Mouse (Mus musculus) E14TG2a.4 (cell line): Measurements from ENCODE around the gene Trpv1.
A peak's percentile ranks its signal among the peaks of the same experiment; 100 is the strongest.

Experiments used
- H3K27me3 ChIP-seq: 2 replicates; pipeline ENCODE4 v1.6.1; 2014; ENCODE audit warnings: low read length, control low read depth; ENCODE audit not compliant: insufficient read depth
- H3K36me3 ChIP-seq: 2 replicates; pipeline ENCODE4 v1.6.1; 2014; ENCODE audit warnings: low read length, control low read depth; ENCODE audit not compliant: insufficient read depth
- H3K4me1 ChIP-seq: replicated peaks from 2 replicates; pipeline ENCODE4 v1.6.1; 2014; ENCODE audit warnings: low read depth, low read length, control low read depth
- H3K4me3 ChIP-seq: replicated peaks from 2 replicates; pipeline ENCODE4 v1.5.1; 2014; ENCODE audit warnings: mild to moderate bottlenecking, low read length
- H3K9me3 ChIP-seq: 2 replicates; pipeline ENCODE4 v1.6.1; 2014; ENCODE audit warnings: low read length, control low read depth
- CTCF ChIP-seq: conservative IDR thresholded peaks from 2 replicates; pipeline ENCODE4 v1.5.1; 2014; ENCODE audit warnings: low read length
- NANOG ChIP-seq: IDR thresholded peaks from 2 replicates; pipeline ENCODE4 v1.6.1; 2014; ENCODE audit warnings: borderline replicate concordance, low read length, mixed read lengths
- POU5F1 ChIP-seq: IDR thresholded peaks from 2 replicates; pipeline ENCODE4 v1.6.1; 2014; ENCODE audit warnings: low read length, borderline replicate concordance

Gene Trpv1

DNA sequence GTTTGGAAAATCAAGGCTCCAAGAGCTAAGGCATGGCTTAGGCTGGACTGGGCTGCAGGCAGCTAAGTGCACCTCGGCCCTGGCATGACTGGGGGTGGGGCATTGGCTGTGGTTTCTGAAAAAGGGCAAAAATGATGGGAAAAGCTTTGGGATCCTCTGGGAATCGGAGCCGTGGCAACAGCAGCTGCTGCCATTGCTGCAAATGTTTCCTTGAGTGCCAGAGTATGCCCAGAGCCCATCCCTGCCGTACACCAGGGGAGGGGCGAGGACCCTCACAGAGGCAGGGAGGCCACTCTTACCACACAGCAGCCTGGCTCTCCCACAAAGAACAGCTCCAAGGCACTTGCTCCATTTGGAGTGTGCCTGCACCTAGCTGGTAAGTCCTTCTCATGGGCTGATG, at the start of gene Trpv1:
Gene Trpv1 (plus strand): TSS at position 301 of the 400 bp plus-strand sequence.
- H3K4me3 ChIP-seq, result no peak within 1 kb of the TSS
- H3K4me1 ChIP-seq, result no peaks in the 10 kb centered on the region
- 0 out of 2 replicates have a peak, but pooled peaks cover 3% of the 10 kb centered on the region for H3K27me3 ChIP-seq
- no peaks in the 10 kb centered on the region for H3K36me3 ChIP-seq
- no peaks in the 10 kb centered on the region for H3K9me3 ChIP-seq
- TF ChIP-seq POU5F1, result no peak
- no peak for TF ChIP-seq CTCF
- no peak for TF ChIP-seq NANOG

DNA sequence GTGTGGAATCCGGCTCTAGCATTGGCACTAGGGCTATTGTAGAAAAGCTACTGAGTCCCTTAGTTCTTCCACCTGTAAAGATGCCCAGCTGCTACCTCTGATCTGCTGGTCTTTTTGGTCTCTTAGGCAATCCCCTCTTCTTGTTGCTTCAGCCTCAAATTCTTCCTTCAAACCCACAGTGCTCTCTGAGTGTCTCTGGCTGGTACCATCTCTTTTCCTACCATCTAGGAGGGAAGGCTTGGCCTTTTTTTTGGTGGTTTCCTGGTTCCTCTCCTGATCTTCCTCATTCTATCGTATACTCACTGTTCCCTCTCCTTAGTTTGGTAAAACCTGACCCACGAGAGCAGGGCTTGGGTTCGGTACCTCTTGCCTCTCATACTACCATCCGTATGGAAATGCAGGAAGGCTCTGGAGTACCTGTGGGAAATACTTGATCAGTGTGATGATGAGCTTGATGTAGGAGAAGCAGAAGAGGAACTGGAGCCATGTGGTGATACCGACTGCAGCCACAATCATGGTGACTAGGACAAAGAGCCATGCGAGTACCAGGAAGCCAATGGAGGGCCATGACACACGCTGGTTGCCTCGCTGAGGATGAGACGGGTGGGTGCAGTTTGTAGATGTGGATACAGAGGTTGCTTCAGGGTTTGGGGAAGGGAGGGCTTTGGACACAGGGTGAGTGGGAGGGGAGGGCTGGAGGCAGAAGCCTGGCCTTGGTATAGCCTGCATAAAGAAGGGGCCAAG, 48.0 kb upstream of the Trpv1 start:
- no peaks in the 10 kb centered on the region for H3K4me1 ChIP-seq
- TF ChIP-seq POU5F1 (no peak), CTCF (no peak), NANOG (no peak)
- no peak overlapping the region for H3K4me3 ChIP-seq
- H3K36me3 ChIP-seq, result peaks cover 77% of the 10 kb centered on the region
- H3K27me3 ChIP-seq, result no peaks in the 10 kb centered on the region
- no peaks in the 10 kb centered on the region for H3K9me3 ChIP-seq

DNA sequence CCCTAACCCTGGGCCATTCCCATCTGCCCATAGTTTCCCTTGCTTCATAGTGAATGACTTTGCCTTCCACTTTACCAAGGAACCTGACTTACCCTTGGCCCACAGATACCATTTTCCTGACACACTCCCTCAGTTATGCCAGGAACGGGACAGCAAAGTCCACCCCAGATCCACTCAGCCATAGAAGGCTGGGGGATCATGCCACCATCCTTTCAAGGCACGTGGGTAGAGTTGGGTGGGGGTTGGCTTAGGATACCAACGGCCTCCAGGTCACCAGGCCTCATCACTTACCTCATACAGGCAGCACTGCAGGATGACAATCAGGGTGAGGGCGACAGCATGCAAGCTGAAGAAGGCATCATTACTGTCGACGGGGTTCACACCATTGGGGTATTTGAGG, 46.9 kb upstream of the Trpv1 start:
- Histone ChIP-seq H3K4me3 (no peak overlapping the region), H3K9me3 (no peaks in the 10 kb centered on the region), H3K36me3 (peaks cover 85% of the 10 kb centered on the region), H3K27me3 (no peaks in the 10 kb centered on the region), H3K4me1 (no peaks in the 10 kb centered on the region)
- TF ChIP-seq NANOG, result no peak
- TF ChIP-seq POU5F1, result no peak
- no peak for TF ChIP-seq CTCF

DNA sequence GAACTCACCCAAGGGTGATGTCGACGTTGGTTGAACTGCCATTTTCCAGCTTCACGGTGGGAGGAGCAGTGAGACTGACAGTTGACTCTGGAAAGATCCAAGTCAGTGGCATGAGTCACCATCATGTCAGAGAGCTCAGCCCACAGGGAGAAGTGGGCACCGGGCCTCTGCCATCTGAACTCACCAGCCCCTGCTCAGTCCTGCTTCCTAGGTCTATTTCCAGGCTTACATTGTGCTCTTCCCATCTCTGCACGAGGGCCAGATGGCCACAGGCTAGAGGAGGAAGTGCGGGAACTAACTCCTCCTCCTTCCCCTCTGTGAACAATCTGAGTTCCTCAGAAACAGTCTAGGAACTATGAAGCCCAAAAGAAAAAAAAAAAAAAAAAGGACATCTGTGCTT, 41.0 kb upstream of the Trpv1 start:
- Histone ChIP-seq H3K4me3 (no peak overlapping the region), H3K27me3 (no peaks in the 10 kb centered on the region), H3K9me3 (no peaks in the 10 kb centered on the region), H3K4me1 (peaks cover 3% of the 10 kb centered on the region), H3K36me3 (peaks cover 61% of the 10 kb centered on the region)
- TF ChIP-seq CTCF (no peak), POU5F1 (no peak)

DNA sequence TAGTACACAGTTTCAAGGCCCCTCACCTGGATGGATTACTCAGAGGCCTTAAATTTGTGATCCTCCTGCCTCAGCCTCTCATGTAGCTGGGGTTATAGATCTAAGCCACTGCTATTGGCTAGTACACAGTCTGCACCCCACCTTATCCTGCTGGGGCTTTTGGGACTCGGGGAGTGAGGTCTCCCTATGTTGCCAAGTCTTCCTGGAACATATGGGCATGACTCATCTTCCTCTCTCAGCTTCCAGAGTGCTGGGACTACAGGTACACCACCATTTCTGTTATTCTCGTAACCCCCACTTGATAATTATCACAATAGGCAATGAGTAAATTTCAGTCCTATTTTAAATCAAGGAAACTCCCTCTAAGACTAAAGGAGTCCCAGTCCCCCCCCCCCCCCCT, 39.6 kb upstream of the Trpv1 start:
- Histone ChIP-seq H3K27me3 (no peaks in the 10 kb centered on the region), H3K9me3 (no peaks in the 10 kb centered on the region), H3K36me3 (peaks cover 47% of the 10 kb centered on the region), H3K4me1 (peaks cover 10% of the 10 kb centered on the region), H3K4me3 (no peak overlapping the region)
- TF ChIP-seq POU5F1, result no peak
- no peak for TF ChIP-seq NANOG
- TF ChIP-seq CTCF, result no peak

DNA sequence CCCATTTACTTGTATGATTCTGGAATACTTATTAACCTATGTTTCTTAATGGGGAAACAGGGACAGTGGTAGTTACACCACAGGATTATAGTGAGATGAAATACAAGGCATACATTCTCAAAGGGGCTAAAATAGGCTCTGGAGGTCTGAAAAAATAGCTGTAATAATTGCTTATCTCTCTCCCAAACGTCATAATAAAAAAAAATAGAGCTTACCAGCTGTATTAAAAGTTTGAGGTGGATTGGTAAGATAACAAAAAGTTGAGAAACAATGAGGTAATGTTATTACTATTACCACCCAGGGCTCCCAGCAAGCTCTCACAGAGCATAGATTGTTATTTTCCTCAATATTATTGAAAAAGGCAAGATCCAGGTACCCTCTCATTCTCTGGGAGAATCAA, 35.9 kb upstream of the Trpv1 start:
- peak overlapping the region; percentile 95 for H3K4me3 ChIP-seq
- H3K4me1 ChIP-seq, result peaks cover 17% of the 10 kb centered on the region
- H3K36me3 ChIP-seq, result peaks cover 13% of the 10 kb centered on the region; the same call in 1 of the 2 replicates
- H3K9me3 ChIP-seq, result no peaks in the 10 kb centered on the region
- H3K27me3 ChIP-seq, result no peaks in the 10 kb centered on the region
- no peak for TF ChIP-seq CTCF
- no peak for TF ChIP-seq POU5F1
- no peak for TF ChIP-seq NANOG

DNA sequence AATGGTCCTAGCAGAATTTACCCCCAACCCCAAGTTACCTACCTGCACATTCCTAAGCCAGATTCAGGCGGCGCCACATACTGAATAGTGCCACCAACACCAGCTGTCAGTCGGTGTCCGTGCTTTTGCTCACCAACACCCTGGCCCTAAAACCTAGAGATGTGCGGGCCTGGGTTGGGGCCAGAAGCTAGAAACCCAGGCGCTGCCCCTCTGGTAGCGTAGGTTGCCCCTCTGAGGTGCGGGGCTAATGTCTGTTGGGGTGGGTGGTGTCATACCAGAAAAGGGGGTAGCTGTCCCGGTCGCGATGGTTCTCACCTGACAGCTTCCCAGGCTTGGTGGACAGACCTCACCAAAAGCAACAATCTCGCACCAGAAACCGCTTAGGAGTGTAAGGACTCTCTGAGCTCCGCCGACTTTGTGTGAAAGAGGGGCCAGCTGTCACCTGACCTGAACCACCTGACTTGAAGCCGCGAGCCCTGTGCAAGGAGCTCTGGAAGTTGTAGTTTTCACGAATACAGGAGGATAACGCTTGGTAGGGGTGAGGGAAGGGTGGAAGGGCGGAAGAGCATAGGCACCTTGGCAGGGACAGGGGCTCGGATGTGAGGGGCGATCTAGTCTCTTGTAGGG, 35.4 kb upstream of the Trpv1 start, which contains the start of gene Ctns:
Gene Ctns (minus strand): TSS at position 440 of the 627 bp plus-strand sequence.
- no peaks in the 10 kb centered on the region for H3K27me3 ChIP-seq
- H3K36me3 ChIP-seq, result peaks cover 13% of the 10 kb centered on the region; the same call in 1 of the 2 replicates
- peak within 1 kb of the TSS; percentile 95 for H3K4me3 ChIP-seq
- TF ChIP-seq POU5F1, result no peak
- no peak for TF ChIP-seq NANOG
- no peak for TF ChIP-seq CTCF
- peaks cover 17% of the 10 kb centered on the region for H3K4me1 ChIP-seq
- H3K9me3 ChIP-seq, result no peaks in the 10 kb centered on the region

DNA sequence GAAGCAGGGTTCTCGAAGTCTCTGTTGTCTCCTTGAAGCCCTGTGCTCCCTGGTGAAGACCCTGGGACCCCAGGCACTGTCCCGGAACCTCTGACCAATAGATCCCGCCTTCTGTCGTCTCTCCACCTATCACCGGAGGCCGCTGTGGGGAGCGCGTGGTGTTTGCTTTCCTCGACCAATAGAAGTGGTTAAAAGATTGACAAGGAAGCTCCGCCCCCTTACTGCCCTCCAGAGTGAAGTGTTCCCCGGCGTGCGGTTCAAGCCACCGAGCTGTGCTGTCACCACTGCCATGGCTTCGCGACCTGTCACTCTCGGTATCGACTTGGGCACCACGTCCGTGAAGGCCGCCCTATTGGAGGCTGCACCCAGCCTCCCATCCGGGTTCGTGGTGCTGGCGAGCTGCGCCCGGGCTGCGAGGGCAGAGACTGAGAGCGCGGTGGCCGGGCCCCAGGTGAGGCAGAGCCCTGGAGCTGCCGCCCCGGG, 34.8 kb upstream of the Trpv1 start, which contains the start of gene Shpk:
Gene Shpk (plus strand): TSS at position 231 of the 483 bp plus-strand sequence.
- H3K27me3 ChIP-seq, result no peaks in the 10 kb centered on the region
- peaks cover 17% of the 10 kb centered on the region for H3K4me1 ChIP-seq
- no peaks in the 10 kb centered on the region for H3K9me3 ChIP-seq
- peaks cover 13% of the 10 kb centered on the region; the same call in 1 of the 2 replicates for H3K36me3 ChIP-seq
- H3K4me3 ChIP-seq, result peak within 1 kb of the TSS; percentile 95
- TF ChIP-seq POU5F1 (no peak), CTCF (no peak), NANOG (no peak)
